Mouse (Mus musculus): ENCODE measurements around the gene Rbm4. TPM values are rescaled to one million over a fixed set of nuclear protein-coding genes. Genes with fewer than 3 reads are reported as not detected.
A peak's percentile ranks its signal among the peaks of the same experiment; 100 is the strongest.

Gene Rbm4
- polyA plus RNA-seq, 1 experiment from 2014 or later: 109 TPM

DNA sequence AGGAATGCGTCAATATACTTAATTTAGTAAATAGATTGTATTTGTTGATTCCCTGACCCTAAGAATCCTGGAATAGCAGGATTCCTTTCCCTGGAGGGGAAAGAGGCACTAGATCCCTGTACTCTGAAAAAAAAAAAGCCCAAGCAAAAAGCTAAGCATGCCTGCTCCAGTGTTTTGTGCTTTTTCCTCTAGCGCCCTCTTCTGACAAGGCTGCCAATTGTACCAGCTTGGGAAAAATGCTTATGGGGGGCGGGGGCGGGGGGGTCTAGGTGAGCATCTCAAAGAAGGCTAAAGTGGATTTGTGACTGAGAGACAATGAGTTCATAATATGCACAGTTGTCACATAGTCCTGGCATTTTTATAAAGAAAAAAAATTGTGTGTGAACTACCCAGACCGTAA lies 50.2 kb downstream of the Rbm4 start:
- peak; percentile 61 for DNase-seq (ENCODE audit: low spot score)
- H3K4me1 ChIP-seq (ENCODE audit: control insufficient read depth, insufficient read depth, low read length): no peaks in the 10 kb centered on the region
- H3K27me3 ChIP-seq (ENCODE audit: control insufficient read depth, insufficient read depth, low read length): no peaks in the 10 kb centered on the region
- H3K9ac ChIP-seq (ENCODE audit: low read length): no peak overlapping the region
- 47% methylated on average over 5 of the region's 5 CpGs for WGBS
- H3K9me3 ChIP-seq (ENCODE audit: control insufficient read depth, low read length): no peaks in the 10 kb centered on the region
- no peak overlapping the region for H3K4me2 ChIP-seq (ENCODE audit: low read depth, severe bottlenecking)
- no peak overlapping the region for H3K4me3 ChIP-seq (ENCODE audit: low read depth, low read length)
- no peak for ATAC-seq (ENCODE audit: insufficient number of reproducible peaks, low FRiP score, low TSS enrichment, low read depth)
- no peaks in the 10 kb centered on the region; the same call in 1 of the 2 replicates for H3K36me3 ChIP-seq (ENCODE audit: control insufficient read depth, insufficient read depth, low read length)
- H3K27ac ChIP-seq (replicated peaks; ENCODE audit: low read depth, low read length): no peak overlapping the region

DNA sequence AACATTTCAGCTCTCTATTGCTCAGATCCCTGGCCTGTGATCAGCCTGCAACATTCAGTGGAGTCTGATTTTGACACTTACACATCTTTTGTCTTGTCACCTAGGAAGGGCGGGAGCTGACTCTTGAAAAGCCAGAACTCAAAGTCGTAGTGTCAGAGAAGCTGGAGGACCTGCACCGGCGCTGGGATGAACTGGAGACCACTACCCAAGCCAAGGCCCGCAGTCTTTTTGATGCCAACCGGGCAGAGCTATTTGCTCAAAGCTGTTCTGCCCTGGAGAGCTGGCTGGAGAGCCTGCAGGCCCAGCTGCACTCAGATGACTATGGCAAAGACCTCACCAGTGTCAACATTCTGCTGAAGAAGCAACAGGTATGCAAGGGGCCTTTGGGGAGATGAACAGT lies 51.5 kb downstream of the Rbm4 start:
- Histone ChIP-seq H3K36me3 (ENCODE audit: control insufficient read depth, insufficient read depth, low read length) (no peaks in the 10 kb centered on the region; the same call in 1 of the 2 replicates), H3K9ac (ENCODE audit: low read length) (no peak overlapping the region), H3K27me3 (ENCODE audit: control insufficient read depth, insufficient read depth, low read length) (no peaks in the 10 kb centered on the region), H3K4me1 (ENCODE audit: control insufficient read depth, insufficient read depth, low read length) (no peaks in the 10 kb centered on the region), H3K9me3 (ENCODE audit: control insufficient read depth, low read length) (no peaks in the 10 kb centered on the region), H3K4me3 (ENCODE audit: low read depth, low read length) (no peak overlapping the region), H3K27ac (replicated peaks; ENCODE audit: low read depth, low read length) (no peak overlapping the region), H3K4me2 (ENCODE audit: low read depth, severe bottlenecking) (no peak overlapping the region)
- DNase-seq (ENCODE audit: low spot score): no peak
- WGBS: 92% methylated on average over 6 of the region's 6 CpGs
- no peak for ATAC-seq (ENCODE audit: insufficient number of reproducible peaks, low FRiP score, low TSS enrichment, low read depth)

DNA sequence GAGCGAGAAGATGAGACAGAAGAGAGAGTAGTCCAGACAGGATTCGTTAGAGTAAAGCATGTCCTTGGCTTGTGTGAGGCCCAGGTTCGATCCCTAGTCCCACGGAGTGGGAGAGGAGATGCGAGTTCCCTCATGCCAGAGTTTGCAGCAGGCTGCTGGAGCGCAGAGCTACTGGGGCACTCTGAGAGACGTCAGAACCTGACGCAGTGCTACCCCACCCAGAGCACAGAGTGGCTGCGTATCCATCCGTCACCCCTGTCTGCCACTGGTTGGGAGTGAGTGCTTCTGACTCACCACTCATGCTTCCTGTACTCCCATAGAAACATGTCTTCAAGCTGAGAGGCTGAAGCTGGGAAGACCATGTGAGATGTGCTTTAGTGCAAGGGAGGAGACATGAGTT lies 52.2 kb downstream of the Rbm4 start:
- Histone ChIP-seq H3K4me1 (ENCODE audit: control insufficient read depth, insufficient read depth, low read length) (no peaks in the 10 kb centered on the region), H3K27ac (replicated peaks; ENCODE audit: low read depth, low read length) (no peak overlapping the region), H3K27me3 (ENCODE audit: control insufficient read depth, insufficient read depth, low read length) (no peaks in the 10 kb centered on the region), H3K9ac (ENCODE audit: low read length) (no peak overlapping the region), H3K4me2 (ENCODE audit: low read depth, severe bottlenecking) (no peak overlapping the region), H3K36me3 (ENCODE audit: control insufficient read depth, insufficient read depth, low read length) (no peaks in the 10 kb centered on the region; the same call in 1 of the 2 replicates), H3K9me3 (ENCODE audit: control insufficient read depth, low read length) (no peaks in the 10 kb centered on the region), H3K4me3 (ENCODE audit: low read depth, low read length) (no peak overlapping the region)
- no peak for DNase-seq (ENCODE audit: low spot score)
- no peak for ATAC-seq (ENCODE audit: insufficient number of reproducible peaks, low FRiP score, low TSS enrichment, low read depth)
- 76% methylated on average over 10 of the region's 10 CpGs for WGBS

DNA sequence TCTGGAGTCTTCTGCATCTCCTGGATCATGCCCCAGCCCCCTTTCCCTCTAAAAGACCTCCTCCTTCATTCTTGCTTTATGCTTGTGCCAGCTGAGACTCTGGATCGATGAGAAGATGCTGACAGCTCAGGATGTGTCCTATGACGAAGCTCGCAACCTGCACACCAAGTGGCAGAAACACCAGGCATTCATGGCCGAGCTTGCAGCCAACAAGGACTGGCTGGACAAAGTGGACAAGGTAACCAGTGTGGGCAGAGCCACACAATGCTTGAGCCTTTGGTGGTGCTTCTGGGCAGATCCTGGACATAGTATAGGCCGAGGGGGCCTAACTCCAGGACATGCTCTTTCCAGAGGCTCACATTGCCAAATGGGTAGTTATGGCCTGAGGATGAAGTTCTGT lies 53.9 kb downstream of the Rbm4 start:
- DNase-seq (ENCODE audit: low spot score) (no peak), ATAC-seq (ENCODE audit: insufficient number of reproducible peaks, low FRiP score, low TSS enrichment, low read depth) (no peak)
- H3K27me3 ChIP-seq (ENCODE audit: control insufficient read depth, insufficient read depth, low read length): no peaks in the 10 kb centered on the region
- no peak overlapping the region for H3K27ac ChIP-seq (replicated peaks; ENCODE audit: low read depth, low read length)
- 90% methylated on average over 5 of the region's 5 CpGs for WGBS
- H3K4me1 ChIP-seq (ENCODE audit: control insufficient read depth, insufficient read depth, low read length): no peaks in the 10 kb centered on the region
- H3K36me3 ChIP-seq (ENCODE audit: control insufficient read depth, insufficient read depth, low read length): no peaks in the 10 kb centered on the region; the same call in 1 of the 2 replicates
- H3K4me3 ChIP-seq (ENCODE audit: low read depth, low read length): no peak overlapping the region
- no peak overlapping the region for H3K4me2 ChIP-seq (ENCODE audit: low read depth, severe bottlenecking)
- H3K9me3 ChIP-seq (ENCODE audit: control insufficient read depth, low read length): no peaks in the 10 kb centered on the region
- 0 out of 2 replicates have a peak overlapping the region, but pooled peaks have one; percentile 27 for H3K9ac ChIP-seq (ENCODE audit: low read length)

DNA sequence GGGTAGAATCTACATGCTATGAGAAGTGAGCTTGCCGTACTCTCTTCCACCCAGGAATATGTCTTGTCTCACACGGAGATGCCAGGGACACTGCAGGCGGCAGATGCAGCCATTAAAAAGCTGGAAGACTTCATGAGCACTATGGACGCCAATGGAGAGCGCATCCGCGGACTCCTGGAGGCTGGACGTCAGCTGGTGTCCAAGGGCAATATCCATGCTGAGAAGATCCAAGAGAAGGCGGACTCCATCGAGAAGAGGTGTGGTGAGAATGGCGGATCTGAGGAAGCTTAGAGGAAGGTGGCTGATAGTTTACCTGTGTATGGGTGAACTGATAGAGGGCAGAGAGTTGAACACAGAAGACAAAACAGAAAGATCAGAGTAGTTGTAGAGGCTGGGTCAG lies 54.6 kb downstream of the Rbm4 start:
- Histone ChIP-seq H3K4me3 (ENCODE audit: low read depth, low read length) (no peak overlapping the region), H3K36me3 (ENCODE audit: control insufficient read depth, insufficient read depth, low read length) (no peaks in the 10 kb centered on the region; the same call in 1 of the 2 replicates), H3K9ac (ENCODE audit: low read length) (no peak overlapping the region), H3K4me2 (ENCODE audit: low read depth, severe bottlenecking) (no peak overlapping the region), H3K9me3 (ENCODE audit: control insufficient read depth, low read length) (no peaks in the 10 kb centered on the region), H3K27me3 (ENCODE audit: control insufficient read depth, insufficient read depth, low read length) (no peaks in the 10 kb centered on the region), H3K27ac (replicated peaks; ENCODE audit: low read depth, low read length) (no peak overlapping the region), H3K4me1 (ENCODE audit: control insufficient read depth, insufficient read depth, low read length) (no peaks in the 10 kb centered on the region)
- WGBS: 91% methylated on average over 11 of the region's 11 CpGs
- no peak for ATAC-seq (ENCODE audit: insufficient number of reproducible peaks, low FRiP score, low TSS enrichment, low read depth)
- DNase-seq (ENCODE audit: low spot score): no peak

DNA sequence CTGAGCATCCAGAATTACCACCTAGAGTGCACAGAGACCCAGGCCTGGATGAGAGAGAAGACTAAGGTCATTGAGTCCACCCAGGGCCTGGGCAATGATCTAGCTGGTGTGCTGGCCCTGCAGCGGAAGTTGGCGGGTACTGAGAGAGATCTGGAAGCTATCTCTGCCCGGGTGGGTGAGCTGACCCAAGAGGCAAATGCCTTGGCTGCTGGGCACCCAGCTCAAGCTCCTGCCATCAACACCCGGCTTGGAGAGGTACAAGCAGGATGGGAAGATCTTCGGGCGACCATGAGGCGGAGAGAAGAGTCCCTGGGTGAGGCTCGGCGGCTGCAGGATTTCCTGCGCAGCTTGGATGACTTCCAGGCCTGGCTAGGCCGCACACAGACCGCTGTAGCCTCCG lies 55.8 kb downstream of the Rbm4 start:
- DNase-seq (ENCODE audit: low spot score) (no peak), ATAC-seq (ENCODE audit: insufficient number of reproducible peaks, low FRiP score, low TSS enrichment, low read depth) (no peak)
- WGBS: 89% methylated on average over 13 of the region's 13 CpGs
- H3K36me3 ChIP-seq (ENCODE audit: control insufficient read depth, insufficient read depth, low read length): no peaks in the 10 kb centered on the region; the same call in 1 of the 2 replicates
- H3K27ac ChIP-seq (replicated peaks; ENCODE audit: low read depth, low read length): no peak overlapping the region
- no peaks in the 10 kb centered on the region for H3K4me1 ChIP-seq (ENCODE audit: control insufficient read depth, insufficient read depth, low read length)
- H3K9me3 ChIP-seq (ENCODE audit: control insufficient read depth, low read length): no peaks in the 10 kb centered on the region
- H3K4me3 ChIP-seq (ENCODE audit: low read depth, low read length): no peak overlapping the region
- no peak overlapping the region for H3K9ac ChIP-seq (ENCODE audit: low read length)
- no peaks in the 10 kb centered on the region for H3K27me3 ChIP-seq (ENCODE audit: control insufficient read depth, insufficient read depth, low read length)
- H3K4me2 ChIP-seq (ENCODE audit: low read depth, severe bottlenecking): no peak overlapping the region

Other genes starting within 250 kb of the Rbm4 start
- 8.9 and 9.1 TPM in 2 replicates for gene Lrfn4, start 178.2 kb downstream of the Rbm4 start, polyA plus RNA-seq (2014; fragmentation: Nextera tagmentation; extraction: Ambion mirVana)
- gene Rce1, start 168.3 kb downstream of the Rbm4 start, polyA plus RNA-seq (2014; fragmentation: Nextera tagmentation; extraction: Ambion mirVana): 68.5 and 75.2 TPM in 2 replicates
- 2.9 and 5.0 TPM in 2 replicates for gene Gm960, start 95.2 kb downstream of the Rbm4 start, polyA plus RNA-seq (2014; fragmentation: Nextera tagmentation; extraction: Ambion mirVana)
- 2.1 and 2.5 TPM in 2 replicates for gene Sptbn2, start 82.7 kb downstream of the Rbm4 start, polyA plus RNA-seq (2014; fragmentation: Nextera tagmentation; extraction: Ambion mirVana)
- 107 TPM in 2 replicates for gene Rbm4b, start 37.4 kb downstream of the Rbm4 start, polyA plus RNA-seq (2014; fragmentation: Nextera tagmentation; extraction: Ambion mirVana)
- 27.6 and 31.8 TPM in 2 replicates for gene Gm21992, start 17.7 kb upstream of the Rbm4 start, polyA plus RNA-seq (2014; fragmentation: Nextera tagmentation; extraction: Ambion mirVana)
- 119 and 122 TPM in 2 replicates for gene Rbm14, start 17.7 kb upstream of the Rbm4 start, polyA plus RNA-seq (2014; fragmentation: Nextera tagmentation; extraction: Ambion mirVana)
- gene Ccs, start 45.4 kb upstream of the Rbm4 start, polyA plus RNA-seq (2014; fragmentation: Nextera tagmentation; extraction: Ambion mirVana): 46.8 and 48.0 TPM in 2 replicates
- not detected in 2 replicates for gene Ccdc87, start 45.5 kb upstream of the Rbm4 start, polyA plus RNA-seq (2014; fragmentation: Nextera tagmentation; extraction: Ambion mirVana)
- gene Ctsf, start 61.2 kb upstream of the Rbm4 start, polyA plus RNA-seq (2014; fragmentation: Nextera tagmentation; extraction: Ambion mirVana): 17.7 and 20.2 TPM in 2 replicates
- gene Actn3, start 84.0 kb upstream of the Rbm4 start, polyA plus RNA-seq (2014; fragmentation: Nextera tagmentation; extraction: Ambion mirVana): 5.1 and 5.2 TPM in 2 replicates
- 6.4 and 6.5 TPM in 2 replicates for gene Zdhhc24, start 84.8 kb upstream of the Rbm4 start, polyA plus RNA-seq (2014; fragmentation: Nextera tagmentation; extraction: Ambion mirVana)
- gene Bbs1, start 112.7 kb upstream of the Rbm4 start, polyA plus RNA-seq (2014; fragmentation: Nextera tagmentation; extraction: Ambion mirVana): 4.3 and 4.9 TPM in 2 replicates
- gene Dpp3, start 134.4 kb upstream of the Rbm4 start, polyA plus RNA-seq (2014; fragmentation: Nextera tagmentation; extraction: Ambion mirVana): 143 and 147 TPM in 2 replicates
- 1.6 and 1.9 TPM in 2 replicates for gene Peli3, start 149.2 kb upstream of the Rbm4 start, polyA plus RNA-seq (2014; fragmentation: Nextera tagmentation; extraction: Ambion mirVana)
- gene Mrpl11, start 168.2 kb upstream of the Rbm4 start, polyA plus RNA-seq (2014; fragmentation: Nextera tagmentation; extraction: Ambion mirVana): 170 and 182 TPM in 2 replicates
- gene Npas4, start 196.4 kb upstream of the Rbm4 start, polyA plus RNA-seq (2014; fragmentation: Nextera tagmentation; extraction: Ambion mirVana): not detected in 2 replicates
- 5.0 and 6.0 TPM in 2 replicates for gene Slc29a2, start 230.0 kb upstream of the Rbm4 start, polyA plus RNA-seq (2014; fragmentation: Nextera tagmentation; extraction: Ambion mirVana)
- 36.6 and 37.8 TPM in 2 replicates for gene B4gat1, start 244.9 kb upstream of the Rbm4 start, polyA plus RNA-seq (2014; fragmentation: Nextera tagmentation; extraction: Ambion mirVana)
- 1.7 and 2.0 TPM in 2 replicates for gene AC124502.3, start 245.0 kb upstream of the Rbm4 start, polyA plus RNA-seq (2014; fragmentation: Nextera tagmentation; extraction: Ambion mirVana)
- gene Brms1, start 247.5 kb upstream of the Rbm4 start, polyA plus RNA-seq (2014; fragmentation: Nextera tagmentation; extraction: Ambion mirVana): 52.6 and 61.2 TPM in 2 replicates

Data from limb, embryonic 11.5 days (tissue).